Mouse (Mus musculus) erythroid progenitor cell, adult 5-6 weeks (primary cell): ENCODE data around the gene Myh3. TPM values are rescaled to one million over a fixed set of nuclear protein-coding genes. Genes with fewer than 3 reads are reported as not detected.

ENCODE experiments used
- ATAC-seq: replicated peaks from 2 replicates; pipeline ENCODE4 v1.8.0; 2016; ENCODE audit warnings: moderate number of reproducible peaks, mild to moderate bottlenecking, moderate TSS enrichment, inconsistent platforms; ENCODE audit not compliant: poor library complexity, low FRiP score, severe bottlenecking
- total RNA-seq, 2 experiments: library from RNA; stranded (forward) in 1 of 2; stranded (reverse) in 1 of 2; fragments of 150-400 nt in 1 of 2; fragments of 186-747, 209-891 nt in 1 of 2; gene quantifications; 2 replicates each; pipeline versions ENCODE4 v1.2.3 to v1.2.4; 2015 to 2017; ENCODE audit warnings: low replicate concordance in 2 of 2

Myh3 gene
- total RNA-seq (2015; ENCODE audit: low replicate concordance) (not detected in 2 replicates), total RNA-seq (2017; ENCODE audit: low replicate concordance) (not detected in 2 replicates)

GRCm38 (mm10) chr11:67078000-67078399, at the start of gene Myh3:
Gene Myh3, plus strand, starts transcription at chr11:67078300.
- no peak for ATAC-seq

DNA sequence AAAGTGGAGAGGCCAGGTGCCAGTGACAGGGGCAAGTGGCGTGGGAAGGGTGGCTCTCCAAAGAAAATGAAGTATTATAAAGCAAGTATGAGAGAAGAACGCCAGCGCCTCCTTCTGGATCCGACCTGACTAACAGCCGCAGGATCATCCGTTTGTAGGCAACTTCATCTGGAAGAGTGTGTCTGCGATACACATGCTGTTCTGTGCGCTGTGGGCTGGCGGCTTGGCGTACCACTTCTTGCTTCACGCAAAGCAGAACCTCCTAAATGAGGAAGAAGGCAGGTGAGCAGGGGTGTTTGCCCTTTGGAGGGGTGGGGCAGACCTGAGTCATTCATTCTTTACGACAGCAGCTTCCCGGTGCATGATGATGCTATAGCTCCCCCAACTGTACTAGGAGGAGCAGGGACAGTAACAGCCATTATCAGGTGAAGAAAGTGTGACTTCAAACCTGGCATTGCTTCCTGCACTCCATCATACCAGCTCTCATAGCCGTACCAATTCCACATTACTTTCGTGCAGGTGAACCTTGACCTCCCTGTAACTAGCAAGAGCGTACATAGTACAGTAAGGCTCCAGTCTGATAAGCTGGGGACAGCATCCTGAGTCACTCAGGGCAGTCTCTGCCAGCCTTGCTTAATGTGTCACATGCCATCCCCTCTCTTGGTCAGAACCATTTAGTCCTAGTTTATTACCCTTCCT, 47.0 kb upstream of the Myh3 start:
- ATAC-seq = no peak

GRCm38 (mm10) chr11:67031603-67031915, 46.5 kb upstream of the Myh3 start:
- ATAC-seq = no peak

DNA sequence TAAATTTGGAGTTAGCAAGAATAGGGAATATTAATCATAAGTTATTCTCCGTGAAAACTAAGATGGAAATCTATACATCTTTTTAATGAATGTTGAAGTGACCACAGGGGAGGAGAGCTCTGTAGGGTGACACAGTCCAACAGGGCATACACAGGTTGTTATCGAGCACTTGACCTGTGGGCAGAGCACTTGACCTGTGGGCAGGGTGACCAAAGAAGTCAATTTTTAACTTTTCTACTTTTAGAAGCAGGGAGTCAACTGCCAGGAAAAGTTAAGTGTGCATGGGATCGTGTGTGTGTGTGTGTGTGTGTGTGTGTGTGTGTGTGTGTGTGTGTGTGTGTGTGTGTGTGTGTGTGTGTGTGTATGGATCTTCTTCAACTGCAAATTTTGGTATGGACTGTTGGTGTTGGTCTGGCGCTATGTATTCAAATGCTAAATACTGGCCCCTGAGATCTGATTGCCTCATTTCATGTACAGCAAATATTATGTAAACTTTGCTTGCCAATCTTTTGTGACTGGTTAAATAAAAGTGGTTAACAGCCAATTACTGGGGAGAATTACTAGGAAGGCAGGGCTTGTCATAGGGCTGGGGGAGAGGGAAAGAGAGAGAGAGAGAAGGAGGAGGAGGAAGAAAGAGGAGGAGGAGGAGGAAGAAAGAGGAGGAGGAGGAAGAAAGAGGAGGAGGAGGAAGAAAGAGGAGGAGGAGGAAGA, 43.2 kb upstream of the Myh3 start:
- ATAC-seq = no peak

GRCm38 (mm10) chr11:67036229-67036628, 41.9 kb upstream of the Myh3 start:
- no peak for ATAC-seq

DNA sequence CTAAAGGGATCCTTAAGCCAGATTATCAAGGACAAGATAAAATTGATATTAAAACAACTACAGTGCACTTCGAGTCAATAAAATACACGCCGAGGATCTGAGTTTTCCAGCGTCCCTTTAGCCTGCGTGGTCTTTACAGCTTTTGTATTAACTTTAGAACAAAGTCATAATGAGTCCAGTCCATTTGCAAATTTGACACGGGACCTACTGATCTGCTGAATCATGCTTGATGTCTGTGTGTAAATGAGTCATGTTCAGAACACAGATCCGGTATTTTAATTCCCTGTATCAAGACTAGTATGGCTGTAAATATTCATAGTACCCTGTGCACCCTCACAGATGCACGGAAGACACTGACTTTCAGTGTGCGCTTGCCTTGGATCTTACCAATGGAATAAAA, 41.2 kb upstream of the Myh3 start:
- no peak for ATAC-seq

DNA sequence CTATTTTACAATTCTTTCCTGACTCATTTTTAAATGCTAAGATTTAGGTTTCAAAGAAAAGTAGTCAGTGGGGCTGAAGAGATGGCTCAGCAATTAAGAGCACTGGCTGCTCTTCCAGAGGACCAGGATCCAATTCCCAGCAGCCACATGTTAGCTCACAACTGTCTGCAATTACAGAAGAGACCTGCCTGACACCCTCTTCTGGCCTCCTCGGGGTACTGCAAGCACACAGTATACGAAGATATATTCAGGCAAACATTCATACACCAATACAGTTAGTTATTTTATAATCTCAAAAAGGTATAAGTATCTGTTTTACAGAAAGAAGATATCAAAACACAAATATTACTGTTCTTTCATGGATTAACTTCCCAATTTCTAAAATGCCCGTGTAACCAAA, 38.3 kb upstream of the Myh3 start:
- ATAC-seq = no peak

GRCm38 (mm10) chr11:67040483-67040882, 37.6 kb upstream of the Myh3 start:
- no peak for ATAC-seq

DNA sequence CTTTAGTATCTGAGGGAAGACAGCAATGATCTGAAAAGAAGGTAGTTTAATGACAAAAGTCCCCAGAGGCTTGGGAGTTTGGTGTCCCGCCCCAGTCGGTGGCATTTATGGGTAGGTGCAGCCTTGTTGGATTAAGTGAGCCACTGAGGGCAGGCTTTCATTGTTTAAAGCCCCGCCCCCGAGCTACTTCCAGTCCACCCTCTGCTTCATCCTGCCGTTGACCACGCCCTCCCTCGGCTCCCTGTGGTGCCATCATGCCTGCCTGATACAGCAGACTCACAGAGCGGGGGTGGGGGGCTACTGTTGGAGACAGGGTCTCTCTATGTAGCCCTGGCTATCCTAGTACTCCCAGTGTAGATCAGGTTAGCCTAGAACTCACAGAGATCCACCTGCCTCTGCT, 35.1 kb upstream of the Myh3 start:
- no peak for ATAC-seq

GRCm38 (mm10) chr11:67044959-67045358, 33.1 kb upstream of the Myh3 start:
- no peak for ATAC-seq

DNA sequence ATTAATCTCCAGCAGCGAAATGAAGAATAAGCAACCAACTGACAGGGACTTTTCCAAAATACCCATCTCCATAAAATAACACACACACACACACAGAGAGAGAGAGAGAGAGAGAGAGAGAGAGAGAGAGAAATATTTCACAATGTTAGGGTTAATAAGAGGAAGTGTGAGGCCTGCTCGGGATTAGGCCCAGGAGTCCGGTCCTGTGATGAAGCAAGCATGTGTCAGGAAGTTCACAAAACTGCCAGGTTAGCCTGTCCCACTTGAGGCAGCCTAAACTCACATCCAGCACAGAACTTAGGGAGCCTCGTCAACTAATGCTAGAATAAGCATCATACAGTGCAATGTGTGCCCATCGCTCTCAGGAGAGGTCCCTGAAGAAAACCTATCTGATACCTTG, 30.9 kb upstream of the Myh3 start:
- ATAC-seq = no peak

GRCm38 (mm10) chr11:67048496-67048895, 29.6 kb upstream of the Myh3 start:
- ATAC-seq = no peak

- ATAC-seq = no peak
These were observed 28.8 kb upstream of the Myh3 start for GRCm38 (mm10) chr11:67049256-67049655.

- 0 out of 2 replicates have a peak, but pooled peaks have one; percentile 44 for ATAC-seq
These were observed 26.3 kb upstream of the Myh3 start for GRCm38 (mm10) chr11:67051676-67052320.

- ATAC-seq = peak; percentile 100
These were observed 25.7 kb upstream of the Myh3 start, which contains the start of the genes Adprm and Sco1 for GRCm38 (mm10) chr11:67052321-67052952. Gene Adprm, minus strand, starts transcription at chr11:67052594. Gene Sco1, plus strand, starts transcription at chr11:67052670.

- ATAC-seq = no peak
These were observed 23.2 kb upstream of the Myh3 start for GRCm38 (mm10) chr11:67054754-67055365.

GRCm38 (mm10) chr11:67061311-67061710, 16.8 kb upstream of the Myh3 start:
- no peak for ATAC-seq

- no peak for ATAC-seq
These were observed 15.4 kb upstream of the Myh3 start for GRCm38 (mm10) chr11:67062726-67063125.

DNA sequence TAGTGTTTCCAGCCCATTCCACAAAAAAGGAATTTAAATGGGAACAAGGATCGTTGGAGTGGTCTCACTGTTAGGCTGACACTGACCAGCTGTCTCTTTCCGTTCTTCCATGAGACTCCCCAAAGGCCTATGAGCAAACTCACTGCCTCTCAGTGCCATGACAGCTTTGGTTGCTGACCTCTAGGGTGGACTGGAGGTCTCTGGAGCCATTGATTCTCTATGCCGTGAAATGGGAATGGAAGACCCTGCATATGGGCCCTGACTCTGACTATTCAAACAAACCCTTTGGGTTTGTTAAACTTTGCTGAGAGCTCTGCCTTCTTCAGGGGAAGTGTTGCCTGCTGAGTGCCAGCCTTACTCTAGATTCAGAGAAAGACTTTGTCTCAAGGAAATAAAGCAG, 10.4 kb upstream of the Myh3 start:
- ATAC-seq = no peak

- no peak for ATAC-seq
These were observed 5.4 kb upstream of the Myh3 start for GRCm38 (mm10) chr11:67072615-67073130.
